Mouse (Mus musculus): ENCODE data around the gene Dpm2. TPM values are rescaled to one million over a fixed set of nuclear protein-coding genes. Genes with fewer than 3 reads are reported as not detected.

The Dpm2 gene
- 11.0 and 11.9 TPM in 2 replicates for polyA plus RNA-seq (2012; ENCODE audit: low replicate concordance)

GRCm38 (mm10) chr2:32570698-32571494 lies at the start of gene Dpm2:
Gene Dpm2, plus strand, starts transcription at chr2:32570858.

DNA sequence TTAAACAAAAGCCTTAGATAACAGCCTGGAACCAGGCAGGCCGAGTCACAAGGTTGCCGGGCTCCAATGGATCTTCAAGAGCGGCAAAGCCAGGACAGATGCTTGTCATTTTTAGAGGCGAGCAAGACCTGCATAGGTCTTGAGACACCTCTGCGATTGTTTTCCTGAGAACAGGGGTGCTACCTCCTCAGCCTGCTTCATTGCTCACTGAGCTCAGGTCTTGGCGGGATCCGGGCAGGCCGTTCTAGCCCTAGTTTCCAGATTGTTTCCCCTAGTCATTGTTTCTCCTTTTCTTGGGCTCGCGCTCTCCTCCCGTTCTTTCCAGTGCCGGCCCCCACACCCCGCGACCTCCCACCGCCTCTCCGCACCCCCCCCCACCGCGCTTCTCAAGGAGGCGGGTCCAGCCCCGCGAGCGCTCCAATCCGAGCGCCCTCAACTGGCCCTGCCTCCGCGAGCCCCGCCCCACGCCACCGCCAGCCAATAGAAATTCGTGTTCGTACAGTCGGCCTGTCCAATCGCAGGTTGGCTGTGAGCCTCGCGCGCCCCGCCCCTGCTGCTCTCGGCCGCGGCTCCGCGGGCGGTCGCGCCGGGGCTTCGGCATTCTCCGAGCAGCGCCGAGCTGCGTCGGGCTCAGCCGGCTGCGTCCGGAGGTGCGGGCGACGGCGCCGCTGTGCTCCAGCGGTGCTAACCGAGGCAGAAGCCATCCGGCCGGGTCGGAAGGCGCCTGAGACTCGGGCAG lies 35.8 kb upstream of the Dpm2 start, which contains the start of gene Fam102a:
TSS of gene Fam102a (plus strand) at position 600 of the 739 bp plus-strand sequence.

GRCm38 (mm10) chr2:32574497-32574896 lies 3.8 kb downstream of the Dpm2 start, which contains the start of gene Pip5kl1:
Gene Pip5kl1, plus strand, starts transcription at chr2:32574797.

GRCm38 (mm10) chr2:32575586-32576160 lies 5.0 kb downstream of the Dpm2 start, which contains the start of gene 9430097D07Rik:
Gene 9430097D07Rik, minus strand, starts transcription at chr2:32575684.

DNA sequence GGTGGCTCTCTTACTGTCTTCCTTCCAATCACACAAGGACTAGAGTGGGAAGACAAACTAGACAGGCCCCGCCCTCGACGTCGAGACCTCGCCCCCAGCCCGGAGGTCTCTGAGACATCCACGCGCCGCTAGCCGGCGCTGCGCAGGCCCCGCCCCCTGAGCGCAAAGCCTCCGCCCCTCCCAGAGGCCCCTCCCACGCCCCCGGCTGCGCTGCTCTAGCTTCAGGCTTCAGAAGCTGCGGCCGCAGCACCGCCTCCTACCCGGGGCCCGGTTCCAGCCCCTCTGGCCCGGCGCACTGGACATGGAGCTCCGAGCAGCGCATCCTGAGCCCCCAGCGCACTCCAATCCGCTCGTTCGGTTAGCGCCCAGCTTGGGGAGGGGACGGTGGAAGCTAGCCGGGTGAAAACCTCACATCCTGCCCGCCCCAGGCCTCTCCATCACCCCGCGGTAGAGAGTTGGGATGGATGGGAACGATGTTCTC lies 16.3 kb downstream of the Dpm2 start, which contains the start of gene St6galnac4:
TSS of gene St6galnac4 (plus strand) at position 225 of the 481 bp plus-strand sequence.

DNA sequence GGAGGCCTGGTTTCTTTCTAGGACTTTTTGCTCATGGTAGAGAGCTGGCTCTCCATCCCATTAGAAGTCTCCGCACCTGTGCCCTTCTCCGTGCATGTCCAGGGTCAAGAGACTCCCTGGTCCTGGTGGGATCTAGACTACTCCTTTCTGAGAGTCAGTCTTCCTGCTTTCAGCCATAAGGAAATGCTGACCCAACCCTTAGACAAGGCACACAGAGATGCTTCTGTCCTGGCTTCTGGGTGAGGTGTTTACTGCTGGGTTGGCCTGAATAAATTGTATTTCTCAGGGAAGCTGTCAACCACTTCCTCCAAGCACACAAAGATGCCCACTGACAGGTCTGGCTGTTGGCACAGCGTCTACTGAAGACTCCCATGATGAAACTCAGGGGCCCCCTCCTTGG lies 28.8 kb downstream of the Dpm2 start, which contains the start of gene St6galnac6:
TSS of gene St6galnac6 (plus strand) at position 301 of the 400 bp plus-strand sequence.

GRCm38 (mm10) chr2:32621517-32621859 lies 50.8 kb downstream of the Dpm2 start, which contains the start of gene Ak1:
Gene Ak1, plus strand, starts transcription at chr2:32621758.

Other genes starting within 250 kb of the Dpm2 start
- gene Ciz1, start 218.5 kb upstream of the Dpm2 start, polyA plus RNA-seq (2012; ENCODE audit: low replicate concordance): 191 and 234 TPM in 2 replicates
- 1.2 TPM in 2 replicates for gene Dnm1, start 217.5 kb upstream of the Dpm2 start, polyA plus RNA-seq (2012; ENCODE audit: low replicate concordance)
- 169 and 253 TPM in 2 replicates for gene 1110008P14Rik, start 188.9 kb upstream of the Dpm2 start, polyA plus RNA-seq (2012; ENCODE audit: low replicate concordance)
- 50.7 and 52.8 TPM in 2 replicates for gene Lcn2, start 182.6 kb upstream of the Dpm2 start, polyA plus RNA-seq (2012; ENCODE audit: low replicate concordance)
- 2.4 and 4.3 TPM in 2 replicates for gene Ptges2, start 175.0 kb upstream of the Dpm2 start, polyA plus RNA-seq (2012; ENCODE audit: low replicate concordance)
- 7.2 and 12.8 TPM in 2 replicates for gene Naif1, start 120.4 kb upstream of the Dpm2 start, polyA plus RNA-seq (2012; ENCODE audit: low replicate concordance)
- 14.7 and 24.4 TPM in 2 replicates for gene Slc25a25, start 119.4 kb upstream of the Dpm2 start, polyA plus RNA-seq (2012; ENCODE audit: low replicate concordance)
- 136 and 166 TPM in 2 replicates for gene Fam102a, start 35.5 kb upstream of the Dpm2 start, polyA plus RNA-seq (2012; ENCODE audit: low replicate concordance)
- 0.16 TPM in 1 of 2 replicates, not detected in the other for gene Pip5kl1, start 3.9 kb downstream of the Dpm2 start, polyA plus RNA-seq (2012; ENCODE audit: low replicate concordance)
- not detected in 2 replicates for gene 9430097D07Rik, start 4.8 kb downstream of the Dpm2 start, polyA plus RNA-seq (2012; ENCODE audit: low replicate concordance)
- 29.1 and 47.0 TPM in 2 replicates for gene St6galnac4, start 16.2 kb downstream of the Dpm2 start, polyA plus RNA-seq (2012; ENCODE audit: low replicate concordance)
- gene St6galnac6, start 28.9 kb downstream of the Dpm2 start, polyA plus RNA-seq (2012; ENCODE audit: low replicate concordance): 15.4 and 20.9 TPM in 2 replicates
- 0.09 and 0.66 TPM in 2 replicates for gene Ak1, start 50.9 kb downstream of the Dpm2 start, polyA plus RNA-seq (2012; ENCODE audit: low replicate concordance)
- gene Eng, start 75.7 kb downstream of the Dpm2 start, polyA plus RNA-seq (2012; ENCODE audit: low replicate concordance): 13.8 and 31.2 TPM in 2 replicates
- gene Fpgs, start 133.3 kb downstream of the Dpm2 start, polyA plus RNA-seq (2012; ENCODE audit: low replicate concordance): 47.2 and 135 TPM in 2 replicates
- 91.0 and 160 TPM in 2 replicates for gene Cdk9, start 142.2 kb downstream of the Dpm2 start, polyA plus RNA-seq (2012; ENCODE audit: low replicate concordance)
- 153 and 217 TPM in 2 replicates for gene Sh2d3c, start 150.2 kb downstream of the Dpm2 start, polyA plus RNA-seq (2012; ENCODE audit: low replicate concordance)
- not detected in 2 replicates for gene 6330409D20Rik, start 170.2 kb downstream of the Dpm2 start, polyA plus RNA-seq (2012; ENCODE audit: low replicate concordance)
- gene Tor2a, start 186.4 kb downstream of the Dpm2 start, polyA plus RNA-seq (2012; ENCODE audit: low replicate concordance): 61.8 and 69.6 TPM in 2 replicates
- 0.04 and 0.09 TPM in 2 replicates for gene Ttc16, start 204.8 kb downstream of the Dpm2 start, polyA plus RNA-seq (2012; ENCODE audit: low replicate concordance)
- gene Ptrh1, start 204.9 kb downstream of the Dpm2 start, polyA plus RNA-seq (2012; ENCODE audit: low replicate concordance): 2.4 and 6.0 TPM in 2 replicates
- not detected in 2 replicates for gene Cfap157, start 213.6 kb downstream of the Dpm2 start, polyA plus RNA-seq (2012; ENCODE audit: low replicate concordance)

All from hematopoietic multipotent progenitor cell, adult 10-12 weeks (in vitro differentiated cells).